Mouse (Mus musculus): ENCODE results near the gene Pih1d1.

DNA sequence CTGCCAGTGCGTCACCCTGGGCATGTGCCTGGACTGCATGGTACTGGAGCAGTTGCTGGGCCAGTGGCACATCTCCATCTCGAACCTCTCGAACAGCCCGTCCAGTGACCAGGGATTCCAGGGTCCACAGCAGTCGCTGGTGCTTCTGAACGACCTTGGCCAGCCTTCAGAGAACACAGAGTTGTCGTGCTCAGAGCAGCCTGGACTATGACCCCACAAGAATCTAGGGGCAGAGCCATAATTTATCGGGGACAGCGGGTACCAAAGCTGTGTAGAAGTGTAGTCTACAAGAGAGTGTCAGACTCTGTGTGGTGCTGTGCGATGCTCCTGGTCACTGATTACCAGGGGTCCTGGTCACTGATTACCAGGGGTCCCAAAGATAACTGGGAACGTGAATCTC lies 6.2 kb upstream of the Pih1d1 start:
- TF ChIP-seq EP300 (IDR thresholded peaks at IDR 0.05; ENCODE audit: low read depth in 1 of 2, low read length in 2 of 2) (no peak), MEF2A (IDR thresholded peaks at IDR 0.05; ENCODE audit: extremely low read depth, insufficient replicate concordance, low read depth, low read length, poor library complexity, severe bottlenecking) (no peak), MAFK (IDR thresholded peaks at IDR 0.05; ENCODE audit: borderline replicate concordance, low read depth, low read length) (no peak), CHD2 (IDR thresholded peaks at IDR 0.05; ENCODE audit: low read length) (no peak), MXI1 (IDR thresholded peaks at IDR 0.05; ENCODE audit: low read depth, low read length) (no peak), CTCF (IDR thresholded peaks at IDR 0.05 in 2 of 3, conservative IDR thresholded peaks at IDR 0.05 in 1 of 3; ENCODE audit: control insufficient read depth in 1 of 3, insufficient read depth in 1 of 3, low read depth in 2 of 3, low read length in 3 of 3, poor library complexity in 1 of 3, severe bottlenecking in 1 of 3) (no peak), POLR2A (IDR thresholded peaks at IDR 0.05; ENCODE audit: control insufficient read depth in 1 of 2, insufficient read depth in 1 of 2, low read depth in 1 of 2, low read length in 2 of 2, poor library complexity in 1 of 2) (no peak), SIN3A (IDR thresholded peaks at IDR 0.05; ENCODE audit: low read length) (no peak), SMC3 (IDR thresholded peaks at IDR 0.05; ENCODE audit: low read depth, low read length) (no peak), ZC3H11A (IDR thresholded peaks at IDR 0.05; ENCODE audit: low read depth, low read length) (no peak), UBTF (IDR thresholded peaks at IDR 0.05; ENCODE audit: borderline replicate concordance, insufficient read depth, low read depth, low read length) (no peak), MAX (IDR thresholded peaks at IDR 0.05; ENCODE audit: low read length) (no peak), E2F4 (IDR thresholded peaks at IDR 0.05; ENCODE audit: borderline replicate concordance, low read depth, low read length) (no peak), RCOR1 (IDR thresholded peaks at IDR 0.05; ENCODE audit: low read depth, low read length) (no peak)
